Mouse (Mus musculus) E14TG2a.4 (cell line): Measurements from ENCODE around the gene Prrxl1.

Experiments
- H3K27me3 ChIP-seq: 2 replicates; pipeline ENCODE4 v1.6.1; 2014; ENCODE audit warnings: low read length, control low read depth; ENCODE audit not compliant: insufficient read depth
- H3K36me3 ChIP-seq: 2 replicates; pipeline ENCODE4 v1.6.1; 2014; ENCODE audit warnings: low read length, control low read depth; ENCODE audit not compliant: insufficient read depth
- H3K4me1 ChIP-seq: replicated peaks from 2 replicates; pipeline ENCODE4 v1.6.1; 2014; ENCODE audit warnings: low read depth, low read length, control low read depth
- H3K4me3 ChIP-seq: replicated peaks from 2 replicates; pipeline ENCODE4 v1.5.1; 2014; ENCODE audit warnings: mild to moderate bottlenecking, low read length
- H3K9me3 ChIP-seq: 2 replicates; pipeline ENCODE4 v1.6.1; 2014; ENCODE audit warnings: low read length, control low read depth
- CTCF ChIP-seq: conservative IDR thresholded peaks from 2 replicates; pipeline ENCODE4 v1.5.1; 2014; ENCODE audit warnings: low read length
- NANOG ChIP-seq: IDR thresholded peaks from 2 replicates; pipeline ENCODE4 v1.6.1; 2014; ENCODE audit warnings: borderline replicate concordance, low read length, mixed read lengths
- POU5F1 ChIP-seq: IDR thresholded peaks from 2 replicates; pipeline ENCODE4 v1.6.1; 2014; ENCODE audit warnings: low read length, borderline replicate concordance

The Prrxl1 gene

GRCm38 (mm10) chr14:32685124-32685826 is 86.1 kb downstream of the Prrxl1 start, which contains the start of gene 3425401B19Rik:
3425401B19Rik (minus strand) TSS chr14:32685293.
- H3K4me3 ChIP-seq, result no peak within 1 kb of the TSS
- peaks cover 13% of the 10 kb centered on the region for H3K4me1 ChIP-seq
- no peaks in the 10 kb centered on the region for H3K9me3 ChIP-seq
- TF ChIP-seq CTCF, result no peak
- no peak for TF ChIP-seq POU5F1
- no peak for TF ChIP-seq NANOG
- H3K27me3 ChIP-seq, result peaks cover 25% of the 10 kb centered on the region
- no peaks in the 10 kb centered on the region for H3K36me3 ChIP-seq

DNA sequence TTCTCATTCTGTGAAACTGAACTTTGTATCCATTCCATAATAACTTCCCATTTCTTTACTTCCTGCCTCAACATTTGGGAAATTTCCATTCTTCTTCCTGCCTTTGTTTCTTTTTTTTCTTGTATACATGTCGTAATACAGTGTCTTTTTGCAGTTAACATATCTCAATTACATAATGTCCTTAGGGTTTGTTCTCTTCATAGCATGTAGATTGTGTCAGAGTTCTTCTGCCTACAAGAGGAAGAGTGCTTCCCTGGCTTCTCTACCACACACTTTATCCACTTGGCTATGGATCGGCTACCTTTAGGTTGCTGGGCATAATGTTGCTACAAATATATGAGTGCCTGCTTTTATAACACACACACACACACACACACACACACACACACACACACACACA is 96.7 kb downstream of the Prrxl1 start:
- no peaks in the 10 kb centered on the region for H3K4me1 ChIP-seq
- H3K4me3 ChIP-seq, result no peak overlapping the region
- TF ChIP-seq CTCF (no peak), NANOG (no peak), POU5F1 (no peak)
- no peaks in the 10 kb centered on the region for H3K9me3 ChIP-seq
- H3K27me3 ChIP-seq, result no peaks in the 10 kb centered on the region
- no peaks in the 10 kb centered on the region for H3K36me3 ChIP-seq

GRCm38 (mm10) chr14:32696344-32696743 is 97.1 kb downstream of the Prrxl1 start:
- Histone ChIP-seq H3K4me1 (no peaks in the 10 kb centered on the region), H3K4me3 (no peak overlapping the region), H3K9me3 (no peaks in the 10 kb centered on the region), H3K27me3 (no peaks in the 10 kb centered on the region), H3K36me3 (no peaks in the 10 kb centered on the region)
- TF ChIP-seq CTCF (no peak), NANOG (no peak), POU5F1 (no peak)

- no peaks in the 10 kb centered on the region for H3K27me3 ChIP-seq
- H3K36me3 ChIP-seq, result no peaks in the 10 kb centered on the region
- no peaks in the 10 kb centered on the region for H3K4me1 ChIP-seq
- no peak overlapping the region for H3K4me3 ChIP-seq
- TF ChIP-seq POU5F1 (no peak), CTCF (no peak), NANOG (no peak)
- H3K9me3 ChIP-seq, result no peaks in the 10 kb centered on the region
Observed at GRCm38 (mm10) chr14:32697774-32698173, 98.6 kb downstream of the Prrxl1 start.

GRCm38 (mm10) chr14:32698556-32698955 is 99.3 kb downstream of the Prrxl1 start:
- Histone ChIP-seq H3K27me3 (no peaks in the 10 kb centered on the region), H3K4me3 (no peak overlapping the region), H3K4me1 (no peaks in the 10 kb centered on the region), H3K36me3 (no peaks in the 10 kb centered on the region), H3K9me3 (no peaks in the 10 kb centered on the region)
- TF ChIP-seq POU5F1, result no peak
- TF ChIP-seq NANOG, result no peak
- TF ChIP-seq CTCF, result no peak
